Mouse (Mus musculus) bone marrow macrophage, adult 2 months (primary cell): ENCODE results near the gene Hist1h3f.

Experiments used
- CTCF ChIP-seq: IDR thresholded peaks from 2 replicates; pipeline ENCODE4 v1.5.1; 2012; ENCODE audit warnings: low read depth, mild to moderate bottlenecking, low read length, moderate library complexity
- POLR2A ChIP-seq: IDR thresholded peaks from 2 replicates; pipeline ENCODE4 v1.6.1; 2012; ENCODE audit warnings: mild to moderate bottlenecking, low read depth, low read length, borderline replicate concordance

GRCm38 (mm10) chr13:23499943-23500342 lies 43.9 kb upstream of the Hist1h3f start:
- TF ChIP-seq CTCF (no peak), POLR2A (no peak)
